Mouse (Mus musculus): ENCODE results near the gene Klf2. TPM values are rescaled to one million over a fixed set of nuclear protein-coding genes. Genes with fewer than 3 reads are reported as not detected.

Klf2 gene
- polyA plus RNA-seq, 1 experiment from 2014 or later = 9.5 TPM

- no peak overlapping the region for H3K4me2 ChIP-seq (replicated peaks; ENCODE audit: low read depth)
- H3K27ac ChIP-seq (replicated peaks) = no peak overlapping the region
- H3K4me3 ChIP-seq (ENCODE audit: low read depth, low read length) = no peak overlapping the region
- H3K4me1 ChIP-seq (replicated peaks; ENCODE audit: control insufficient read depth, insufficient read depth) = no peaks in the 10 kb centered on the region
- H3K9me3 ChIP-seq (ENCODE audit: control insufficient read depth, low read length) = no peaks in the 10 kb centered on the region
- no peak for ATAC-seq (ENCODE audit: low FRiP score, low TSS enrichment)
- H3K36me3 ChIP-seq (ENCODE audit: control insufficient read depth, insufficient read depth, low read length) = peaks cover 22% of the 10 kb centered on the region; the same call in 1 of the 2 replicates
- 91% methylated on average over 5 of the region's 5 CpGs for WGBS
- H3K27me3 ChIP-seq (ENCODE audit: control insufficient read depth, insufficient read depth, low read length) = no peaks in the 10 kb centered on the region
- H3K9ac ChIP-seq (ENCODE audit: low read length) = no peak overlapping the region
- TF ChIP-seq EP300 (optimal IDR thresholded peaks at IDR 0.05) (no peak), CTCF (IDR thresholded peaks at IDR 0.05; ENCODE audit: low read depth) (no peak)
- no peak for DNase-seq (ENCODE audit: low spot score)
These were observed 23.9 kb downstream of the Klf2 start for GRCm38 (mm10) chr8:72342556-72343300.

- Histone ChIP-seq H3K4me3 (ENCODE audit: low read depth, low read length) (no peak overlapping the region), H3K4me1 (replicated peaks; ENCODE audit: control insufficient read depth, insufficient read depth) (no peaks in the 10 kb centered on the region), H3K9ac (ENCODE audit: low read length) (no peak overlapping the region), H3K9me3 (ENCODE audit: control insufficient read depth, low read length) (no peaks in the 10 kb centered on the region), H3K4me2 (replicated peaks; ENCODE audit: low read depth) (no peak overlapping the region), H3K36me3 (ENCODE audit: control insufficient read depth, insufficient read depth, low read length) (peaks cover 18% of the 10 kb centered on the region; the same call in 1 of the 2 replicates), H3K27me3 (ENCODE audit: control insufficient read depth, insufficient read depth, low read length) (no peaks in the 10 kb centered on the region), H3K27ac (replicated peaks) (no peak overlapping the region)
- no peak for TF ChIP-seq CTCF (IDR thresholded peaks at IDR 0.05; ENCODE audit: low read depth)
- TF ChIP-seq EP300 (optimal IDR thresholded peaks at IDR 0.05) = no peak
- WGBS = 79% methylated on average over 3 of the region's 4 CpGs
- ATAC-seq (ENCODE audit: low FRiP score, low TSS enrichment) = no peak
- DNase-seq (ENCODE audit: low spot score) = no peak
These were observed 24.9 kb downstream of the Klf2 start for GRCm38 (mm10) chr8:72343725-72344124.

- Histone ChIP-seq H3K4me2 (replicated peaks; ENCODE audit: low read depth) (no peak overlapping the region), H3K9ac (ENCODE audit: low read length) (no peak overlapping the region), H3K4me3 (ENCODE audit: low read depth, low read length) (no peak overlapping the region), H3K27ac (replicated peaks) (no peak overlapping the region), H3K9me3 (ENCODE audit: control insufficient read depth, low read length) (no peaks in the 10 kb centered on the region), H3K27me3 (ENCODE audit: control insufficient read depth, insufficient read depth, low read length) (no peaks in the 10 kb centered on the region), H3K4me1 (replicated peaks; ENCODE audit: control insufficient read depth, insufficient read depth) (no peaks in the 10 kb centered on the region), H3K36me3 (ENCODE audit: control insufficient read depth, insufficient read depth, low read length) (peaks cover 3% of the 10 kb centered on the region; the same call in 1 of the 2 replicates)
- no peak for TF ChIP-seq CTCF (IDR thresholded peaks at IDR 0.05; ENCODE audit: low read depth)
- no peak for TF ChIP-seq EP300 (optimal IDR thresholded peaks at IDR 0.05)
- 75% methylated on average over 1 of the region's 1 CpGs for WGBS
- no peak for ATAC-seq (ENCODE audit: low FRiP score, low TSS enrichment)
- no peak for DNase-seq (ENCODE audit: low spot score)
These were observed 28.7 kb downstream of the Klf2 start for GRCm38 (mm10) chr8:72347553-72347952.

- no peak for TF ChIP-seq CTCF (IDR thresholded peaks at IDR 0.05; ENCODE audit: low read depth)
- H3K4me1 ChIP-seq (replicated peaks; ENCODE audit: control insufficient read depth, insufficient read depth) = no peaks in the 10 kb centered on the region
- DNase-seq (ENCODE audit: low spot score) (no peak), ATAC-seq (ENCODE audit: low FRiP score, low TSS enrichment) (0 out of 2 replicates have a peak, but pooled peaks have one; percentile 22)
- no peak overlapping the region for H3K4me2 ChIP-seq (replicated peaks; ENCODE audit: low read depth)
- no peak overlapping the region for H3K27ac ChIP-seq (replicated peaks)
- no peaks in the 10 kb centered on the region for H3K27me3 ChIP-seq (ENCODE audit: control insufficient read depth, insufficient read depth, low read length)
- peaks cover 3% of the 10 kb centered on the region; the same call in 1 of the 2 replicates for H3K36me3 ChIP-seq (ENCODE audit: control insufficient read depth, insufficient read depth, low read length)
- WGBS = 100% methylated on average over 2 of the region's 2 CpGs
- H3K4me3 ChIP-seq (ENCODE audit: low read depth, low read length) = no peak overlapping the region
- no peak overlapping the region for H3K9ac ChIP-seq (ENCODE audit: low read length)
- no peaks in the 10 kb centered on the region for H3K9me3 ChIP-seq (ENCODE audit: control insufficient read depth, low read length)
These were observed 29.3 kb downstream of the Klf2 start for GRCm38 (mm10) chr8:72348114-72348513.

- TF ChIP-seq EP300 (optimal IDR thresholded peaks at IDR 0.05) (no peak), CTCF (IDR thresholded peaks at IDR 0.05; ENCODE audit: low read depth) (no peak)
- ATAC-seq (ENCODE audit: low FRiP score, low TSS enrichment) = no peak
- Histone ChIP-seq H3K36me3 (ENCODE audit: control insufficient read depth, insufficient read depth, low read length) (peaks cover 3% of the 10 kb centered on the region; the same call in 1 of the 2 replicates), H3K9ac (ENCODE audit: low read length) (no peak overlapping the region), H3K27ac (replicated peaks) (no peak overlapping the region), H3K9me3 (ENCODE audit: control insufficient read depth, low read length) (no peaks in the 10 kb centered on the region), H3K4me1 (replicated peaks; ENCODE audit: control insufficient read depth, insufficient read depth) (no peaks in the 10 kb centered on the region), H3K4me2 (replicated peaks; ENCODE audit: low read depth) (no peak overlapping the region), H3K4me3 (ENCODE audit: low read depth, low read length) (no peak overlapping the region), H3K27me3 (ENCODE audit: control insufficient read depth, insufficient read depth, low read length) (no peaks in the 10 kb centered on the region)
- DNase-seq (ENCODE audit: low spot score) = no peak
- WGBS = 79% methylated on average over 1 of the region's 1 CpGs
These were observed 30.1 kb downstream of the Klf2 start for GRCm38 (mm10) chr8:72348956-72349355.

DNA sequence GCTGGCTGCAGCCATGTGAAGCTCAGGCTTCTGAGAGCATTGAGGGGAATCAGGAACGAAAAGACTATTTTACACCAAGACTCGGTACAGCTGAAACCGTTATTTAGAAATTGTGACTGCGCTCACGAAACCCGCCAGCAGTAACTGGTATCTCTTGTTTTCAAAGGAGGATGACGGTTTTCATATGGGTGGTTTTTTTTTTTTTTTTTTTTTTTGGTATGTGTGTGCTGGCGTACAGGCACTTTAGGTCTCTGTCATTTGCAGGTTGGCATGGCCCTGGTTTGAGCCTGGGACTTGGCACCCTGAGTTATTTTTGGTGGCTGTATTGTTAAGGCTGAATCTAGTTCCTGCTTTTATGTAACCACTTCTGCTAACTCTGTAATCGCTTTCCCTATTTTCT is 31.0 kb downstream of the Klf2 start:
- H3K27me3 ChIP-seq (ENCODE audit: control insufficient read depth, insufficient read depth, low read length) = no peaks in the 10 kb centered on the region
- no peak overlapping the region for H3K27ac ChIP-seq (replicated peaks)
- H3K4me1 ChIP-seq (replicated peaks; ENCODE audit: control insufficient read depth, insufficient read depth) = no peaks in the 10 kb centered on the region
- no peak overlapping the region for H3K4me3 ChIP-seq (ENCODE audit: low read depth, low read length)
- ATAC-seq (ENCODE audit: low FRiP score, low TSS enrichment) (no peak), DNase-seq (ENCODE audit: low spot score) (no peak)
- no peak for TF ChIP-seq CTCF (IDR thresholded peaks at IDR 0.05; ENCODE audit: low read depth)
- no peak for TF ChIP-seq EP300 (optimal IDR thresholded peaks at IDR 0.05)
- H3K36me3 ChIP-seq (ENCODE audit: control insufficient read depth, insufficient read depth, low read length) = no peaks in the 10 kb centered on the region
- H3K9me3 ChIP-seq (ENCODE audit: control insufficient read depth, low read length) = no peaks in the 10 kb centered on the region
- no peak overlapping the region for H3K9ac ChIP-seq (ENCODE audit: low read length)
- H3K4me2 ChIP-seq (replicated peaks; ENCODE audit: low read depth) = no peak overlapping the region
- WGBS = 89% methylated on average over 9 of the region's 9 CpGs
